Mouse (Mus musculus): ENCODE results near the gene Lpp. TPM values are rescaled to one million over a fixed set of nuclear protein-coding genes. Genes with fewer than 3 reads are reported as not detected.

Lpp gene
- polyA plus RNA-seq, 1 experiment, result 10.5 TPM

GRCm38 (mm10) chr16:24900241-24900796 lies 507.0 kb downstream of the Lpp start:
- no peak for TF ChIP-seq POLR2A (IDR thresholded peaks at IDR 0.05; ENCODE audit: borderline replicate concordance, low read depth, low read length)
- TF ChIP-seq CTCF (IDR thresholded peaks at IDR 0.05; ENCODE audit: low read depth, low read length), result no peak
- Histone ChIP-seq H3K4me1 (ENCODE audit: control insufficient read depth, insufficient read depth, low read length) (peaks cover 20% of the 10 kb centered on the region), H3K4me3 (ENCODE audit: insufficient read depth, low read length) (no peak overlapping the region), H3K27ac (ENCODE audit: insufficient read depth, low read depth, low read length) (no peak overlapping the region)

- Histone ChIP-seq H3K27ac (ENCODE audit: insufficient read depth, low read depth, low read length) (no peak overlapping the region), H3K4me1 (ENCODE audit: control insufficient read depth, insufficient read depth, low read length) (peaks cover 20% of the 10 kb centered on the region), H3K4me3 (ENCODE audit: insufficient read depth, low read length) (no peak overlapping the region)
- no peak for TF ChIP-seq POLR2A (IDR thresholded peaks at IDR 0.05; ENCODE audit: borderline replicate concordance, low read depth, low read length)
- no peak for TF ChIP-seq CTCF (IDR thresholded peaks at IDR 0.05; ENCODE audit: low read depth, low read length)
Observed at GRCm38 (mm10) chr16:24901139-24901859, 508.0 kb downstream of the Lpp start.

- TF ChIP-seq POLR2A (IDR thresholded peaks at IDR 0.05; ENCODE audit: borderline replicate concordance, low read depth, low read length), result no peak
- no peak for TF ChIP-seq CTCF (IDR thresholded peaks at IDR 0.05; ENCODE audit: low read depth, low read length)
- Histone ChIP-seq H3K4me3 (ENCODE audit: insufficient read depth, low read length) (no peak overlapping the region), H3K4me1 (ENCODE audit: control insufficient read depth, insufficient read depth, low read length) (peaks cover 20% of the 10 kb centered on the region), H3K27ac (ENCODE audit: insufficient read depth, low read depth, low read length) (no peak overlapping the region)
Observed at GRCm38 (mm10) chr16:24902111-24902510, 508.8 kb downstream of the Lpp start.

- H3K27ac ChIP-seq (ENCODE audit: insufficient read depth, low read depth, low read length), result no peak overlapping the region
Observed at GRCm38 (mm10) chr16:24908926-24909325, 515.6 kb downstream of the Lpp start.

GRCm38 (mm10) chr16:24910321-24910720 lies 517.0 kb downstream of the Lpp start:
- TF ChIP-seq CTCF (IDR thresholded peaks at IDR 0.05; ENCODE audit: low read depth, low read length), result no peak
- TF ChIP-seq POLR2A (IDR thresholded peaks at IDR 0.05; ENCODE audit: borderline replicate concordance, low read depth, low read length), result no peak
- no peak overlapping the region for H3K4me3 ChIP-seq (ENCODE audit: insufficient read depth, low read length)
- H3K4me1 ChIP-seq (ENCODE audit: control insufficient read depth, insufficient read depth, low read length), result peaks cover 40% of the 10 kb centered on the region
- H3K27ac ChIP-seq (ENCODE audit: insufficient read depth, low read depth, low read length), result no peak overlapping the region; the same call in 1 of the 2 replicates

More at GRCm38 (mm10) chr16:24908926-24909325, 515.6 kb downstream of the Lpp start:
- Histone ChIP-seq H3K4me1 (ENCODE audit: control insufficient read depth, insufficient read depth, low read length) (peaks cover 40% of the 10 kb centered on the region), H3K4me3 (ENCODE audit: insufficient read depth, low read length) (no peak overlapping the region)
- TF ChIP-seq CTCF (IDR thresholded peaks at IDR 0.05; ENCODE audit: low read depth, low read length) (no peak), POLR2A (IDR thresholded peaks at IDR 0.05; ENCODE audit: borderline replicate concordance, low read depth, low read length) (no peak)

- TF ChIP-seq CTCF (IDR thresholded peaks at IDR 0.05; ENCODE audit: low read depth, low read length) (no peak), POLR2A (IDR thresholded peaks at IDR 0.05; ENCODE audit: borderline replicate concordance, low read depth, low read length) (no peak)
- Histone ChIP-seq H3K4me1 (ENCODE audit: control insufficient read depth, insufficient read depth, low read length) (peaks cover 40% of the 10 kb centered on the region), H3K4me3 (ENCODE audit: insufficient read depth, low read length) (no peak overlapping the region), H3K27ac (ENCODE audit: insufficient read depth, low read depth, low read length) (no peak overlapping the region)
Observed at GRCm38 (mm10) chr16:24910834-24911233, 517.5 kb downstream of the Lpp start.

GRCm38 (mm10) chr16:24912381-24912780 lies 519.1 kb downstream of the Lpp start:
- Histone ChIP-seq H3K4me3 (ENCODE audit: insufficient read depth, low read length) (no peak overlapping the region), H3K4me1 (ENCODE audit: control insufficient read depth, insufficient read depth, low read length) (peaks cover 40% of the 10 kb centered on the region), H3K27ac (ENCODE audit: insufficient read depth, low read depth, low read length) (no peak overlapping the region)
- TF ChIP-seq POLR2A (IDR thresholded peaks at IDR 0.05; ENCODE audit: borderline replicate concordance, low read depth, low read length) (no peak), CTCF (IDR thresholded peaks at IDR 0.05; ENCODE audit: low read depth, low read length) (no peak)

- no peak for TF ChIP-seq CTCF (IDR thresholded peaks at IDR 0.05; ENCODE audit: low read depth, low read length)
- TF ChIP-seq POLR2A (IDR thresholded peaks at IDR 0.05; ENCODE audit: borderline replicate concordance, low read depth, low read length), result no peak
- no peak overlapping the region for H3K4me3 ChIP-seq (ENCODE audit: insufficient read depth, low read length)
- no peak overlapping the region for H3K27ac ChIP-seq (ENCODE audit: insufficient read depth, low read depth, low read length)
- H3K4me1 ChIP-seq (ENCODE audit: control insufficient read depth, insufficient read depth, low read length), result peaks cover 40% of the 10 kb centered on the region
Observed at GRCm38 (mm10) chr16:24913021-24913420, 519.7 kb downstream of the Lpp start.

GRCm38 (mm10) chr16:24913641-24914392 lies 520.5 kb downstream of the Lpp start:
- H3K4me3 ChIP-seq (ENCODE audit: insufficient read depth, low read length), result no peak overlapping the region
- TF ChIP-seq POLR2A (IDR thresholded peaks at IDR 0.05; ENCODE audit: borderline replicate concordance, low read depth, low read length), result no peak
- TF ChIP-seq CTCF (IDR thresholded peaks at IDR 0.05; ENCODE audit: low read depth, low read length), result no peak
- no peak overlapping the region for H3K27ac ChIP-seq (ENCODE audit: insufficient read depth, low read depth, low read length)
- H3K4me1 ChIP-seq (ENCODE audit: control insufficient read depth, insufficient read depth, low read length), result peaks cover 40% of the 10 kb centered on the region

GRCm38 (mm10) chr16:24914393-24914751 lies 521.1 kb downstream of the Lpp start:
- TF ChIP-seq CTCF (IDR thresholded peaks at IDR 0.05; ENCODE audit: low read depth, low read length), result no peak
- no peak for TF ChIP-seq POLR2A (IDR thresholded peaks at IDR 0.05; ENCODE audit: borderline replicate concordance, low read depth, low read length)
- no peak overlapping the region for H3K4me3 ChIP-seq (ENCODE audit: insufficient read depth, low read length)
- no peak overlapping the region for H3K27ac ChIP-seq (ENCODE audit: insufficient read depth, low read depth, low read length)
- peaks cover 38% of the 10 kb centered on the region for H3K4me1 ChIP-seq (ENCODE audit: control insufficient read depth, insufficient read depth, low read length)

All from bone marrow macrophage, adult 2 months (primary cell).